Mouse (Mus musculus) adrenal gland, postnatal 10 days (tissue): ENCODE measurements around the gene Nudc. TPM values are rescaled to one million over a fixed set of nuclear protein-coding genes. Genes with fewer than 3 reads are reported as not detected.
A peak's percentile ranks its signal among the peaks of the same experiment; 100 is the strongest.

Experiments
- DNase-seq: peaks from one replicate; pipeline ENCODE4 v3.0.0; 2021; ENCODE audit warnings: mixed read lengths
- microRNA-seq: library from miRNA; unstranded; fragments of <30 nt; microRNA quantifications from one replicate; pipeline ENCODE4 v1.2.0, GENCODE M21; 2021
- total RNA-seq, 2 experiments: library from RNA; stranded (reverse); gene quantifications; 2 replicates each; pipeline ENCODE4 v1.2.3; 2021

The Nudc gene
- total RNA-seq, 2 experiments from 2014 or later: 95.6 to 102 TPM

GRCm38 (mm10) chr4:133491800-133492199 is 54.0 kb downstream of the Nudc start:
- peak; percentile 47 for DNase-seq

GRCm38 (mm10) chr4:133489489-133490245 is 56.1 kb downstream of the Nudc start:
- no peak for DNase-seq

DNA sequence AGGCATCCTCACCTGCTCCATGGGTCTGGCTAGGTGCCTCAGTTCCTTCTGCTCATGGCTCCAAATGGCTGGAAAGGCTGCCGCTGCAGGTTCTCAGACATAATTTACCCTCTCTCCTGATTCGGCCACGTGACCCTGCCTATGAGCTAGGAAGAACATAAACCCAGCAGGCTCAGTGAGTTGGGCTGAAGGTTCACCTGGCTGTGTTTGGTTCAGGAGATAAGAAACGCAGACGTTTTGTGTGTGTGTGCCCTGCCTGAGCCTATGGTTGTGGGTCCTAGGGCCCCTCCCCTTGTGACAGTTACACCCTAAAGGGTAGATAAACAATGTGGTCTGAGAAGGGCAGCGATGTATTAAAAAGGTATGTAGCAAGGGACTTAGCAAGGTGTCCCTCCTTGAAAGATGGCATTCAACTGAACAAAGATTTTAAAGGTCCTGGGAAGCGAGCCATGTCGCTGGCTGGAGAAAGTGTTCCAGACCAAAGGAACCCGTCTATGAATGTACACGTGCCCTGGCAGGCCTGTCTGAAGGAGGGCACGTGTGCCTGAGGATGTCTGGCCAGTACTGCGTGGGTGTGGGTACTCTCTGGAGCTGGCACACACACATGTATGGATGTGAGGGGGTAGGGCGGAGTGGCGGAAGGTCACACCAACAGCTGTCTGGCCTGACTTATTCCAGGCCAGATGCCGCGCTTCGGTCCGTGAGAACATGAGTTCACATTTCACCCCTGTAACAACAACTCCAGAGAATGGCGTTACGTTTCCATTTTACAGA is 57.0 kb downstream of the Nudc start:
- no peak for DNase-seq

DNA sequence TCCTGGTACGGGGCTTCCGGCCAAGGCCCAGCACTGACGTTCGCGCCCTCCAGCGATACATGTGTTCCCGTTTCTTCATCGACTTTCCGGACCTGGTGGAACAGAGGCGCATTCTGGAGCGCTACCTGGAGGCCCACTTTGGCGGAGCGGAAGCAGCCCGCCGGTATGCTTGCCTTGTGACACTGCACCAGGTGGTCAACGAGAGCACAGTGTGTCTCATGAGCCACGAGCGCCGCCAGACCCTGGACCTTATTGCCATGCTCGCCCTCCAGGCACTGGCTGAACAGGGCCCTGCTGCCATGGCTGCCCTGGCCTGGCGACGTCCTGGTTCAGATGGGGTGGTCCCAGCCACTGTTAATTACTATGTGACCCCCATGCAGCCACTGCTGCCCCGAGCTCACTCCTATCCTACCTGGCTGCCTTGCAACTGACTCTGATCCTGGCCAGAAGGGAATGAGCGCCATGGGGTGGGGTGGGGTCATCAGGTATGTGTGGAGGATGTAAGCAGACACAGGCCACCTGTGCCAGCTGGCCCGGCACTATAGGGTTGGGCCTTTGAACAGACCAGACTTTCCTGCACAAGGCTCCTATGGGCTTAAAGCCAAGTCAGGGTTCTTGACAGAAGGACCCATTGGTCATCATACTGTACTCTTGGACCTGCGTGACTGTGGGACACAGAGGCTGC is 59.0 kb downstream of the Nudc start:
- no peak for DNase-seq

- no peak for DNase-seq
Measured at GRCm38 (mm10) chr4:133485691-133486425, 59.9 kb downstream of the Nudc start.

DNA sequence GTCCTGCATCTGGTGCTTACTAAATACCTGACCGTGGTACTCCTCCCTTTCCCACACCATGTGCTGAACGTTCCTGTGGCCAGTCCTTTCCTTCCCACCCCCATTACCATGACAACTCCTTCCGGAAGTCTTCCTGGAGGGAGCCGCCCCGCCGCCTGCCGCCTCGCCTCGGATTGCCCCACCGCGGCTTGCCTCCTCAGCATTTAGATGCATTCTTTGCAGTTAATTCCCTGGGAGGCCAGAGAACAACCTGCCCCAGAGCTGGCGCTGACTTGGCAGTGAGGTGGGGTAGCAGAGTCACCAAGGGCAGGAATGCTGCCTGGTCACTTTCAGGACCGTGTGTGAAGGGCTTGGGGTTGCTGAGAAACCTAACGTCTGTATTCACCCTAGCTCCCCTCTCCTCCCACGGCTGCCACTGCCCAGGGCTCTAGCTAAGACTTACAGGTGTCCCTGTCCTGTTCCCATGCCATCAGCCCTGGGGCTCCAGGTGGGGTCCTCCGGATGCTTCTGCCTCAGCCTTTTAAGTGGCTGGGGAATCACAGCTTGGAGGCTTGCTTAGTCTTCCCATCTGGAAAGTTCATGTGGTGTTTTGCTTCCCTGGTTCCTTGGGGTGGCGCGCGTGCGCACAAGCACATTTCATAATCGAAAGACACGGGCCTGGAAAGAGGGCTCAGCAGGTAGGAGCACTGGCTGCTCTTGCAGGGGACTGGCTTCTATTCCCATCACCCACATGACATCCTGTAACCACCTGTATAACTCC is 61.4 kb downstream of the Nudc start:
- DNase-seq: peak; percentile 39

Small RNA genes lying within 50 kb of the gene (microRNA-seq; reads per million reads assigned to microRNA genes)
- not detected for gene Gm23158

Other genes starting within 250 kb of the Nudc start
- gene Wdtc1, start 192.5 kb downstream of the Nudc start, total RNA-seq: 10 to 100 TPM; 46.3 to 50.1 TPM
- gene Slc9a1, start 176.3 kb downstream of the Nudc start, total RNA-seq: 10 to 100 TPM; 31.9 to 42.5 TPM
- 1 to 10 TPM in 1 of 2 experiments, under 1 TPM in 1; 0.58 to 1.2 TPM for gene Tent5b, start 65.9 kb downstream of the Nudc start, total RNA-seq
- gene Trnp1, start 47.4 kb downstream of the Nudc start, total RNA-seq: 1 to 10 TPM; 6.2 to 9.3 TPM
- gene Kdf1, start 27.0 kb downstream of the Nudc start, total RNA-seq: 1 to 10 TPM; 2.1 to 3.1 TPM
- 10 to 100 TPM; 18.0 to 19.3 TPM for gene Nr0b2, start 7.4 kb upstream of the Nudc start, total RNA-seq
- gene Gpatch3, start 28.7 kb upstream of the Nudc start, total RNA-seq: 1 to 10 TPM; 5.7 to 8.1 TPM
- 10 to 100 TPM; 12.9 to 13.3 TPM for gene Gpn2, start 38.4 kb upstream of the Nudc start, total RNA-seq
- gene Sfn, start 56.2 kb upstream of the Nudc start, total RNA-seq: 1 to 10 TPM; 2.2 to 3.8 TPM
- gene Zdhhc18, start 104.2 kb upstream of the Nudc start, total RNA-seq: 10 to 100 TPM; 25.3 to 26.0 TPM
- 10 to 100 TPM; 11.9 to 18.6 TPM for gene Pigv, start 126.7 kb upstream of the Nudc start, total RNA-seq
- 10 to 100 TPM; 46.7 to 63.4 TPM for gene Arid1a, start 210.8 kb upstream of the Nudc start, total RNA-seq